Mouse (Mus musculus): ENCODE measurements around the gene Mfap3. TPM values are rescaled to one million over a fixed set of nuclear protein-coding genes. Genes with fewer than 3 reads are reported as not detected.
A peak's percentile ranks its signal among the peaks of the same experiment; 100 is the strongest.

Gene Mfap3
- polyA plus RNA-seq (2012; fragmentation: generic; extraction: Trizol): 6.4 TPM

- H3K4me3 ChIP-seq: peak within 1 kb of the TSS; percentile 92
- TF ChIP-seq POLR2AphosphoS2 (IDR thresholded peaks at IDR 0.05; ENCODE audit: insufficient read length, low read depth): peak; percentile 79
- TF ChIP-seq POLR2A (IDR thresholded peaks at IDR 0.05; ENCODE audit: insufficient read length, low read depth): peak; percentile 83
- TF ChIP-seq MYOG (IDR thresholded peaks at IDR 0.05; ENCODE audit: control insufficient read depth in 1 of 3, insufficient read depth in 1 of 3, insufficient read length in 2 of 3, low read depth in 2 of 3): no peak
- no peak for TF ChIP-seq TCF3 (IDR thresholded peaks at IDR 0.05; ENCODE audit: insufficient read length, low read depth)
- peaks cover 3% of the 10 kb centered on the region for H3K36me3 ChIP-seq (ENCODE audit: control insufficient read depth, insufficient read depth)
- H3K79me2 ChIP-seq (ENCODE audit: control insufficient read depth, insufficient read depth): peaks cover 64% of the 10 kb centered on the region
- peak within 1 kb of the TSS; percentile 81 for H3ac ChIP-seq (ENCODE audit: control insufficient read depth, insufficient read length)
- peak within 1 kb of the TSS; percentile 79 for H3K4me2 ChIP-seq (ENCODE audit: low read depth)
- no peaks in the 10 kb centered on the region for H3K27me3 ChIP-seq (ENCODE audit: control insufficient read depth, insufficient read depth, insufficient read length)
Observed at GRCm38 (mm10) chr11:57518091-57518750, at the start of gene Mfap3, which contains the start of gene Fam114a2. TSS of gene Mfap3 (plus strand) at chr11:57518664. TSS of gene Fam114a2 (minus strand) at chr11:57518617.

DNA sequence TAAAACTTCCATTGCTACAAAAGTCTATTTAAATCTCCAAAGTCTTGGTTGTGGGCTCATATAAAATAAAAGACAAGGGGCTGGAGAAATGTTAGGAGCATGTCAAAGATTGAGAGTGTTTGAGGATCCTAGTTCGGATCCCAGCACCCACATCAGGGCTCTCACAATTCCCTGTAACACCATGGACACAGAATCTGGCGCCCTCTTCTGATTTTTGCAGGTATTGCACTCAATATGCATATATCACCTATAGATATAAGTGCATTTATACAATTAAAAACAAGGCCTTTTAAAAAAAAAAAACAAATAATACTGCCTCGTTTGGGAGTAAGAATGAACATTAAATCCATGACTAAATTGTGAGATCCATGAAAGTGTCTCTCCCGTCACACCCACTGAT lies 49.8 kb upstream of the Mfap3 start:
- H3K27me3 ChIP-seq (ENCODE audit: control insufficient read depth, insufficient read depth, insufficient read length): no peaks in the 10 kb centered on the region
- H3K79me2 ChIP-seq (ENCODE audit: control insufficient read depth, insufficient read depth): no peaks in the 10 kb centered on the region
- no peak overlapping the region for H3K4me3 ChIP-seq
- no peak overlapping the region for H3K4me2 ChIP-seq (ENCODE audit: low read depth)
- H3ac ChIP-seq (ENCODE audit: control insufficient read depth, insufficient read length): no peak overlapping the region
- TF ChIP-seq E2F4 (IDR thresholded peaks at IDR 0.05; ENCODE audit: insufficient read depth): no peak
- TF ChIP-seq USF1 (IDR thresholded peaks at IDR 0.05; ENCODE audit: low read depth): no peak
- TF ChIP-seq POLR2AphosphoS2 (IDR thresholded peaks at IDR 0.05; ENCODE audit: insufficient read length, low read depth): no peak
- TF ChIP-seq TCF12 (IDR thresholded peaks at IDR 0.05; ENCODE audit: insufficient read depth, poor library complexity, severe bottlenecking): no peak
- no peak for TF ChIP-seq POLR2A (IDR thresholded peaks at IDR 0.05; ENCODE audit: insufficient read length, low read depth)
- TF ChIP-seq MYOD1 (IDR thresholded peaks at IDR 0.05; ENCODE audit: control insufficient read depth in 1 of 3, insufficient read length in 2 of 3, low read depth in 2 of 3): no peak
- TF ChIP-seq CEBPB (IDR thresholded peaks at IDR 0.05; ENCODE audit: insufficient read depth, poor library complexity, severe bottlenecking): no peak
- no peak for TF ChIP-seq TCF3 (IDR thresholded peaks at IDR 0.05; ENCODE audit: insufficient read length, low read depth)
- no peak for TF ChIP-seq REST (IDR thresholded peaks at IDR 0.05; ENCODE audit: insufficient read depth, insufficient read length)
- no peak for TF ChIP-seq MYOG (IDR thresholded peaks at IDR 0.05; ENCODE audit: control insufficient read depth in 1 of 3, insufficient read depth in 1 of 3, insufficient read length in 2 of 3, low read depth in 2 of 3)
- no peak for TF ChIP-seq MAX (IDR thresholded peaks at IDR 0.05; ENCODE audit: low read depth)
- no peak for TF ChIP-seq SRF (IDR thresholded peaks at IDR 0.05; ENCODE audit: control insufficient read depth, insufficient read length, low read depth)
- H3K36me3 ChIP-seq (ENCODE audit: control insufficient read depth, insufficient read depth): no peaks in the 10 kb centered on the region

DNA sequence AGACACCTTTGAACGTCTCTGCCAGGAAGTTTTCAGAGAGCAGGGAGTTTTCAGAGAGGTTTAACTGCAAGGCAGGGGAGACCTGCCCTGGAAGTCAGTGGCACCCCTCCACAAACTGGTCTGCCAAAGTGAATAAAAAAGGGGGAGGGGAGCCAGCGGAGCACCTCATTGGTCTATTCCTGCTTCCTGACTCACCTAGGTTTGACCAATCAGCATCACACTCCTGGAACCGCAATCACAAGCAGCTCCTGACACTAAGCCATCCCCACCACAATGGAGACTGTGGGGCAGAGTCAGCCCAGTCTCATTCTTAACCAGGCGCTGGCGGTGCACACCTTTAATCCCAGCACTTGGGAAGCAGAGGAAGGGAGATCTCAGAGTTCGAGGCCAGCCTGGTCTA lies 48.4 kb upstream of the Mfap3 start:
- no peak for TF ChIP-seq CEBPB (IDR thresholded peaks at IDR 0.05; ENCODE audit: insufficient read depth, poor library complexity, severe bottlenecking)
- TF ChIP-seq REST (IDR thresholded peaks at IDR 0.05; ENCODE audit: insufficient read depth, insufficient read length): no peak
- TF ChIP-seq TCF3 (IDR thresholded peaks at IDR 0.05; ENCODE audit: insufficient read length, low read depth): no peak
- TF ChIP-seq MYOG (IDR thresholded peaks at IDR 0.05; ENCODE audit: control insufficient read depth in 1 of 3, insufficient read depth in 1 of 3, insufficient read length in 2 of 3, low read depth in 2 of 3): no peak
- TF ChIP-seq MYOD1 (IDR thresholded peaks at IDR 0.05; ENCODE audit: control insufficient read depth in 1 of 3, insufficient read length in 2 of 3, low read depth in 2 of 3): no peak
- TF ChIP-seq TCF12 (IDR thresholded peaks at IDR 0.05; ENCODE audit: insufficient read depth, poor library complexity, severe bottlenecking): no peak
- TF ChIP-seq POLR2AphosphoS2 (IDR thresholded peaks at IDR 0.05; ENCODE audit: insufficient read length, low read depth): no peak
- no peak for TF ChIP-seq SRF (IDR thresholded peaks at IDR 0.05; ENCODE audit: control insufficient read depth, insufficient read length, low read depth)
- TF ChIP-seq POLR2A (IDR thresholded peaks at IDR 0.05; ENCODE audit: insufficient read length, low read depth): no peak
- TF ChIP-seq E2F4 (IDR thresholded peaks at IDR 0.05; ENCODE audit: insufficient read depth): no peak
- no peak for TF ChIP-seq MAX (IDR thresholded peaks at IDR 0.05; ENCODE audit: low read depth)
- no peak for TF ChIP-seq USF1 (IDR thresholded peaks at IDR 0.05; ENCODE audit: low read depth)
- no peak overlapping the region for H3K4me2 ChIP-seq (ENCODE audit: low read depth)

DNA sequence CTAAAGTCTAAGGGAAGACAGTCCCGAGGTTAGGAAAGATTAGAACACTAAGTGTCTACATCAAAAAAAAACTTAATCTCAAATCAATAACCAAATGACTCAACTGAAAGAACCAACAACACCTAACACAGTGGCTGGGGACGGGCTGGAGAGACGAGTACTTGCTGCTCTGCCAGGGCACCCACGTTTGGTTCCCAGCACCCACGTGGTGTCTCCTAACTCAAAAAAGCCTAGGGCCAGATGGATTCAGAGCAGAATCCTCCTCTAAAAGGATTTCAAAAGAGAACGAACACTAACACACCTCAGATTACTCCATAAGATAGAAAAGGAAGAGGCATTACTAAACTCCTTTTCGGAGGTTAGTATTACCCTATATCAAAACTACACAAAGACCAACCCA lies 47.5 kb upstream of the Mfap3 start:
- Histone ChIP-seq H3K36me3 (ENCODE audit: control insufficient read depth, insufficient read depth) (no peaks in the 10 kb centered on the region), H3K27me3 (ENCODE audit: control insufficient read depth, insufficient read depth, insufficient read length) (no peaks in the 10 kb centered on the region), H3K4me3 (no peak overlapping the region), H3ac (ENCODE audit: control insufficient read depth, insufficient read length) (no peak overlapping the region), H3K4me2 (ENCODE audit: low read depth) (no peak overlapping the region), H3K79me2 (ENCODE audit: control insufficient read depth, insufficient read depth) (no peaks in the 10 kb centered on the region)
- no peak for TF ChIP-seq CEBPB (IDR thresholded peaks at IDR 0.05; ENCODE audit: insufficient read depth, poor library complexity, severe bottlenecking)
- TF ChIP-seq MAX (IDR thresholded peaks at IDR 0.05; ENCODE audit: low read depth): no peak
- TF ChIP-seq POLR2A (IDR thresholded peaks at IDR 0.05; ENCODE audit: insufficient read length, low read depth): no peak
- no peak for TF ChIP-seq E2F4 (IDR thresholded peaks at IDR 0.05; ENCODE audit: insufficient read depth)
- no peak for TF ChIP-seq SRF (IDR thresholded peaks at IDR 0.05; ENCODE audit: control insufficient read depth, insufficient read length, low read depth)
- TF ChIP-seq USF1 (IDR thresholded peaks at IDR 0.05; ENCODE audit: low read depth): no peak
- no peak for TF ChIP-seq POLR2AphosphoS2 (IDR thresholded peaks at IDR 0.05; ENCODE audit: insufficient read length, low read depth)
- TF ChIP-seq TCF12 (IDR thresholded peaks at IDR 0.05; ENCODE audit: insufficient read depth, poor library complexity, severe bottlenecking): no peak
- no peak for TF ChIP-seq REST (IDR thresholded peaks at IDR 0.05; ENCODE audit: insufficient read depth, insufficient read length)
- TF ChIP-seq TCF3 (IDR thresholded peaks at IDR 0.05; ENCODE audit: insufficient read length, low read depth): no peak
- no peak for TF ChIP-seq MYOD1 (IDR thresholded peaks at IDR 0.05; ENCODE audit: control insufficient read depth in 1 of 3, insufficient read length in 2 of 3, low read depth in 2 of 3)
- TF ChIP-seq MYOG (IDR thresholded peaks at IDR 0.05; ENCODE audit: control insufficient read depth in 1 of 3, insufficient read depth in 1 of 3, insufficient read length in 2 of 3, low read depth in 2 of 3): no peak

More for the DNA sequence above, 48.4 kb upstream of the Mfap3 start:
- Histone ChIP-seq H3K79me2 (ENCODE audit: control insufficient read depth, insufficient read depth) (no peaks in the 10 kb centered on the region), H3ac (ENCODE audit: control insufficient read depth, insufficient read length) (no peak overlapping the region), H3K4me3 (no peak overlapping the region), H3K36me3 (ENCODE audit: control insufficient read depth, insufficient read depth) (no peaks in the 10 kb centered on the region), H3K27me3 (ENCODE audit: control insufficient read depth, insufficient read depth, insufficient read length) (no peaks in the 10 kb centered on the region)

Measured in myocyte (in vitro differentiated cells).